Mouse (Mus musculus) liver, adult 2 months (tissue): Measurements from ENCODE around the gene Arpc3.

Experiments used
- CTCF ChIP-seq: fragments of 200-500 bp; IDR thresholded peaks from 2 replicates; pipeline ENCODE4 v1.5.1; 2011; ENCODE audit warnings: low read depth, low read length, control low read depth
- POLR2A ChIP-seq: fragments of 200-500 bp; IDR thresholded peaks from 2 replicates; pipeline ENCODE4 v1.6.1; 2011; ENCODE audit warnings: low read length, control low read depth; ENCODE audit not compliant: insufficient read depth; ENCODE audit errors: extremely low read depth

GRCm38 (mm10) chr5:122460656-122461055, 69.0 kb downstream of the Arpc3 start:
- TF ChIP-seq CTCF, result no peak
- no peak for TF ChIP-seq POLR2A
